Mouse (Mus musculus): ENCODE data around the gene Loxl3.

Loxl3 gene

DNA sequence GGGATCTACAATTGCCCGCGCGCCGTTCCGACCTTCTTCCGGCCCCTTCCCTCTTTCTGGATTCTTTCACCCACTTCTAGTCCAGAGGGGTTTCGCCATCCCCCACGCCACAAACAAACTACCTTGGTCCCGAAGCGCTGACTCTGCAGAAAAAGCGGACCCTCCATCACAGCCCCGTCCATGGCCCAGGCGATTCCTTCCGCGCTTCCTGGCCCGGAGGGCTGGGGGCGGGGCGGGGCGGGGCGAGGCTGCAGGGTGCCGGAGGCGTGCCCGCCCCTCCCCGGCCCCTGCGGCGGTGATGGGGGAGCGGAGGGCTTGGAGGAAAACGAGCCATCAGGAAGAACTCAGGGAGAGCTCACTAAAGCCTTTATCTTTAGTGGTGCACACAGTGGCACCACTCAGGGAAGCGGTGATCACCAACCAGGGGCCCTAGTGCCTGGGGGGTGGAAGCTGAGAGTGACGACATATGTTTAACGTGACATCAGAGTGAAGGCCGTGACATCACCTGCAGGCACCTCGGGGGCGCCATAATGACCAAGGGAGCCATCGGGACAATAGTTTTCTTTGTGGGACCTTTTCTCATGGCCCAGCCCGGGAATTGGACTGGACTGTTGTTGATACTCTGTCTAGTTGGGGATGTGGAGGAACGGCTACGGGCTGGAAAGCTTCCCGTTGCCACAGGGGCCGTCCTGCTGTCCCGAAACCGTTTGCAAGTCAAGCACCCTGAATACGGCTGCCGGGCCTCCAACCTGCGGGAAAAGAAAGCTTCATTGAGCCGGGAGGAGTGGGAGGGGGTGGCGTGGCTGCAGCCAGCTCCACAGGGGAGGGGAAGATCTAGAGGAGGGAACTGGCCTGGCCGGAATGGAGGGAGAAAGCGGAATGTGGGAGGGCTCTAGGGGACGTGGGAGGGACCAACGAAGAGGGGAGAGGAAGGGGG, at the start of gene Loxl3, which contains the start of gene Dok1:
TSS of gene Loxl3 (plus strand) at position 925 of the 937 bp plus-strand sequence.
TSS of gene Dok1 (minus strand) at position 223 of the 937 bp plus-strand sequence.
- WGBS, result 4% methylated on average over 51 of the region's 51 CpGs

GRCm38 (mm10) chr6:82987411-82987971, 46.5 kb upstream of the Loxl3 start:
- 45% methylated on average over 9 of the region's 9 CpGs for WGBS

GRCm38 (mm10) chr6:82993696-82994095, 40.3 kb upstream of the Loxl3 start:
- WGBS, result 36% methylated on average over 1 of the region's 1 CpGs

DNA sequence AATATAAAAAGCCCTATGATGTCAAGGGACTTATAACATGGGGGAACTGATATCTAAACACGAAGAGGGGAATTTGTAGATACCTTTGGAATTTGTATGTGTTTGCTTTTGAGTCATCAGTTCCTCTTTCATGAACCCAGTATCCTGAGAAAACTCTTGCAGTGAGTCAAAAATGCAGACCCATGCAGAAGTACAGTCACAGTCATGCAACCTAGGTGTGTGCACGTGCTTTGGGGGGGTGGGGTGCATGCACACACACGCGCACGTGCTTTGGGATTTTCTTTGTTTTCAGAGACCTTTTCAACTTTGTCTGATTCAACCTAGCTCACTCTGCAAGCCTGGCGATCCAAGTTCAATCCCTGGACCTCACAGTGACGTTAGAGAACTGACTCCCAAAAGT, 39.6 kb upstream of the Loxl3 start:
- 79% methylated on average over 7 of the region's 7 CpGs for WGBS

GRCm38 (mm10) chr6:82996740-82997315, 37.1 kb upstream of the Loxl3 start:
- WGBS, result 4% methylated on average over 11 of the region's 11 CpGs

- 48% methylated on average over 7 of the region's 7 CpGs for WGBS
Measured at GRCm38 (mm10) chr6:82997511-82998102, 36.4 kb upstream of the Loxl3 start.

DNA sequence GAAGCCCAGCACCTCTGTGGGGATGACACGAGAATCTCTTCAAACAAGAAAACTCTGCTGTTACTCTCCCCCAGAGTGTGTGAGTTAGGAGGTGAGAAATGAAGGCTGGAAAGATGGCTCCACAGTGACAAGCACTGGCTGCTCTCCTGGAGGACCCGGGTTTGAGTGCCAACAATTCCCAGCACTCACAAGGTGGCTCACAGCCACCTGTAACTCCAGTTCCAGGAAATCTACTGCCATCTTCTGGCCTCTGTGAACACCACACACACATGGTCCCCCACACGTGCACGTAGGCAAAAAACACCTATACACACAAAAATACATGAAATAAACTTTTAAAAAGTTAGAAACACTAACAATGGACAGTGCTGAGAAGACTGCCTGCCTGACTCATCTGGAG, 35.6 kb upstream of the Loxl3 start:
- 72% methylated on average over 4 of the region's 4 CpGs for WGBS

GRCm38 (mm10) chr6:82999986-83000385, 34.0 kb upstream of the Loxl3 start:
- WGBS, result 57% methylated on average over 8 of the region's 8 CpGs

DNA sequence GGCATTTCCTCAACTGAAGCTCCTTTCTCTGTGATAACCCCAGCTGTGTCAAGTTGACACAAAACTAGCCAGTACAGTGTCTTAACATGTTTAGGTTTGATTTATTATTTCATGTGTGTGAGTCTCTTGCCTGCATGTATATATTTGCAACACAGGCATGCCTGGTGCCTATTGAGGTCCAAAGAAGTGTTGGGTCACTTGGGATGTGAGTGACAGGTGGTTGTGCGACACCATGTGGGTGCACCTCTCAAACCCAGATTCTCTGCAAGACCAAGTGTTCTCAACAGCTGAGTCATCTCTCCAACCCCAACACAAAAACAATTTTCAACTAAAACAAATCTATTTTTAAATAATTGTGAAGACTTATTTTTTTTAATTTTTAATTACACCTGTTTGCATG, 30.9 kb upstream of the Loxl3 start:
- WGBS, result 100% methylated on average over 1 of the region's 1 CpGs

GRCm38 (mm10) chr6:83003850-83004249, 30.1 kb upstream of the Loxl3 start:
- WGBS, result 94% methylated on average over 5 of the region's 5 CpGs

DNA sequence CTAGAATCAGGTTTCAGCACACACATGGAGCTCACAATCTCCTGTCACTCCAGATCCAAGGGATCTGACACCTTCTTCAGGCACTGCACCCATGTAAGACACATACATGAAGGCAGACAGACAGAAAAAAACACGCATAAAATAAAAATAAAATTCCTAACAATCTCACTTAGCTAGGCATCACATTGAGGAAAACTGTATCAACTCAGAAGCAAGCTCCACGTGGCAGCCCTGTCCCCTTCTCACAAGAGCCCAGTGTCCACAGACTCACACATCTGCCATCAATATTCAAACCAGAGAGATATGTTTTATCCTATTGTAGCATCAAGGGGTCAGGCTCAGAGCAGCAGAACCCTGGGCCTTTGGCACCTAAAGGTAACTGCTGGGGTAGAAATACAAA, 29.7 kb upstream of the Loxl3 start:
- 77% methylated on average over 2 of the region's 2 CpGs for WGBS

- WGBS, result 68% methylated on average over 7 of the region's 7 CpGs
Measured at GRCm38 (mm10) chr6:83004872-83005271, 29.1 kb upstream of the Loxl3 start.

GRCm38 (mm10) chr6:83005444-83006011, 28.4 kb upstream of the Loxl3 start:
- WGBS, result 91% methylated on average over 10 of the region's 10 CpGs

- WGBS, result 89% methylated on average over 6 of the region's 6 CpGs
Measured at GRCm38 (mm10) chr6:83006114-83006513, 27.9 kb upstream of the Loxl3 start.

DNA sequence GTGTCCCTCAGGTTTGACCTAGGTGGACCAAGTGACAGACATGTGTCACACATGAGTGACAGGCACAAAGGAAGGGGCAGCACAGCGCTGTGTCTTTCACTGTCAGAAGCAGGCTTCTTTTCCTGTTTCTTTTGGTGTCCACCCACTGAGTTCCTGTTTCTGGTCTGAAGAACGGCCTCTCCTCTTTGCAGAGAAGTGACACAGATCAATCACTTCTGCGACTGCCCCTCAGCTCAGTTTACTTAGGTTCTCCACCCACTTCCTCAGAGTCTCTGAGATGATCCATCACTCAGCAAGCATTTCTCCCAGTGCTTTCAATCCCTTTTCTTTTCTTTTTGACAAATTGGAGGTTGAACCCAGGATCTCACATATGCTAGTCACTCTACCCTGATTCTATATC, 25.3 kb upstream of the Loxl3 start:
- 77% methylated on average over 3 of the region's 3 CpGs for WGBS

DNA sequence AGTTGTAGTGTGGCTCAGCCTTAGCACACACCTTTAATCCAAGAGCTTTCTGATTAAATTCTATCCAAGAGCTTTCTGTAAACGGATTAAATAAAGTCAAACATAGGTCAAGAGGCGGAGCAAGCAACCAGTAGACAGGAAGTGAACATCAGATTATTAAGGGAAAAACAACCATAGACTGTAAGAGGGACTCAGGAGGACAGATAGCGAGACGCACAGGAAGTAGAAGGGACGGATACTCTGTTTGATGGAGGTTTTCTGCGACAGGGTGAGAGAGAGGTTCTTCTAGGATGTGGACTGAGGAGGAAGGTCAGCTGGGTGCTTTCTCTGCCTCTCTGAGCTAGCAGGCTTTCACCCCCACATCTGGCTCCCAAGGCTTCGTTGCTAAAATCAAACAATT, 24.0 kb upstream of the Loxl3 start:
- WGBS, result 74% methylated on average over 7 of the region's 7 CpGs

DNA sequence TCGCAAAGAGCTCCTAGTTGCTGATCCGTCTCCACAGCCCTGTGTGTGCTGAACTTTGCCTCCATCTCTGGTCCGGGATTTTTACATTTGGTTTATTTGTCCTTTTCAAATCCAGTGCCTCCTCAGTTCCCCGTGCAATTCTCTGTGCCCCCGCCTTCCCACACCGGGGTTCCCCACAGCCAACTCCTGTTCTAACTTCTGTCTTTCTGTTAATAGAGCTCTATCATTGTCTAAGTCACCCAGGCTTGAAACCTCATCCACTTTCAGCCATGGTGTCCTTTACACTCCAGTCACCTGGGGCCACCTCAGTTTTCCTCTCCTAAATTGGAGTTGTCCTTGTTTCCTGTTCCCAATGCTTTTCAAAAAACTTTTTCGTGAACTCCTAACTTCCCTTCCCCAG, 22.7 kb upstream of the Loxl3 start:
- 89% methylated on average over 7 of the region's 7 CpGs for WGBS

GRCm38 (mm10) chr6:83011756-83012155, 22.2 kb upstream of the Loxl3 start:
- WGBS, result 85% methylated on average over 6 of the region's 6 CpGs

DNA sequence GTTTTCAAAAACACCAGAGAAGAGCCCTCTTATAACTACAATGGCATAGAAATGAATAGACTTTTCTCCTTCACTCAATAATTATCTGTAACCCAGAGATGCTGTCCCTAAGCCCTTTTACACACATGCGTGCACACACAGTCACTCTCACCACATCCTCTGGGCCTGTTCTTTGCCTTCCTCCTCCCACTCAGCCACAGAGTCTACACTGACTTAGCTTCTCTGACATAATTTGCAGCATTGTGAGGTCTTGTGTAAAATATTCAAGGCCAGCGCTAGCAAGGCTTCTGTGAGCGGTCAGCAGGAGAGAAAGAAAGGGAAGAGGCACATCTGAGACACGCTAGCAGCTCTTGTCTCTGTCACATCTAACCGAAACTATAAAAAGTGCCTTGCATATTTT, 20.5 kb upstream of the Loxl3 start:
- WGBS, result 68% methylated on average over 5 of the region's 5 CpGs

DNA sequence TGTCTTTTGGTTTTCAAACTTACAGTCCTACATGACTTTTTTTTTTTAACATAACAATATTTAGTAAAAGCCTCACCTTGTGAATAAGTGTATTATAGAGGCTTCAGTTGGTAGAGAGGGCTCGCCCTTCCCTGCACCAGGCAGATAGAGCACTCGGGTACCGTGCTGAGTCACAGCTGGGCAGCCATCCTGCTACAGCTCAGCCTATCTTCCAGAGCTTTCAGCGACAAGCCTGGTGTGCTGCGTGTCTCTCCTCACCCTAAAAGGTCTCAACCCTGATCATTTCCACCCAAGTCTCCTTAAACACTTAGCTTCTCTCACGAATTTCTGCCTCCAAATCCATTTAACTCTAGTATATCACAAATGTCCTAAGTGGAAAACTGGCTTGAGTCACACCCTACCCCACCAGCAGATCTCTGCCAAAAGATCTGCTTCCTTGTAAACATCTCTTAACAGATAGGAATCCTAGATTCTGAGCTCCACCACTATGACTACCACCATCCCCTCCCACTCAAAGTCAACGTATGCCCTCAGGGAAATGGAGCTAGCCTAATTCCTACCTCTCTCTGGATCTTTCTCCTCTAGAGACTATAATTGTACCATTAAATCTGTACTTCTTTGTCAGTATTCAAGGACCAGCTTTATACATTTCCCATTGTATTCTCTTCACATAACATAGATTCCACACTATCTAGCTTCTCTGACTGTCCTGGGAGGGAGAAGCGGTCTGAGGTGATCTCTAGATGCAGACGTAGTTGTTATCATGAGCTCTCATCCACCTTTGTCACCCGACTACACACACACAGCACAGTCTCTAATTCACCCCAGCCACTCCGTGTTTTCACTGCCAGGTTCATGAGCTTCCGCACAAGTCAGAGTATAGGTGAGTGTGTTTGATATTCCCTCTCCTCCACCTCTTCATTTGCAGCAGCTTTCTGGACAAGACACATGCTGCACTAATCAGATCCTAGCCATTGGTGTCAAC, 19.2 kb upstream of the Loxl3 start:
- WGBS, result 78% methylated on average over 12 of the region's 12 CpGs

DNA sequence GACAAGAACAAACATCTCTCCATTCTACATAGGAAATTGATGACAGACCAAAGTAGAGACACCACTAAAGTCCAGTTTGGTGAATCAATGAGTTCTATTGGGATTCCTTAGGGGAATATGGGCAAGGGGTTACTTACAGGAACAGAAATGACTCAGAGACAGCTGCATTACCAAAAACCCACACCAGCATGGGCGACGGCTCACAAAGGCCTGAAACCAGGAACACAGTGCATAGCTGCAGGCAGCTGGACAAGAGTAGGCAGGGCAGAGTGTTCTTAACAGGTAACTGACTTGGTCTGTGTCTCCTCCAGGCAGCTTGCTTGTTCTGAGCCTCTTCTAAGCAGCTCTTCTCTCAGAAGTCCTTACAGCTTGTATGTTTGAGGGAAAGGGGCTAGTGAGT, 18.2 kb upstream of the Loxl3 start:
- WGBS, result 94% methylated on average over 2 of the region's 2 CpGs
